Mouse (Mus musculus) kidney, postnatal 0 days (tissue): ENCODE measurements around the gene Ttl. TPM values are rescaled to one million over a fixed set of nuclear protein-coding genes. Genes with fewer than 3 reads are reported as not detected.

Experiments
- ATAC-seq: fragments of 200-750 bp; cut with Nextera tagmentation; replicated peaks from 2 replicates; pipeline ENCODE4 v1.8.0; 2017; ENCODE audit warnings: low read depth, moderate number of reproducible peaks, moderate TSS enrichment, moderate library complexity; ENCODE audit not compliant: low FRiP score
- DNase-seq: peaks from one replicate; pipeline ENCODE4 v3.0.0-alpha.2; 2016; ENCODE audit warnings: low spot score
- H3K27ac ChIP-seq: fragments of 300-500 bp; sonication (generic); 2 replicates; pipeline ENCODE4 v1.5.1; 2014; ENCODE audit warnings: mild to moderate bottlenecking
- H3K27me3 ChIP-seq: fragments of 300-500 bp; sonication (generic); 2 replicates; pipeline ENCODE4 v1.6.1; 2014; ENCODE audit warnings: low read length, mixed read lengths; ENCODE audit not compliant: insufficient read depth
- H3K36me3 ChIP-seq: fragments of 300-500 bp; sonication (generic); 2 replicates; pipeline ENCODE4 v1.6.1; 2014; ENCODE audit warnings: low read length, mixed read lengths; ENCODE audit not compliant: insufficient read depth
- H3K4me1 ChIP-seq: fragments of 300-500 bp; sonication (generic); replicated peaks from 2 replicates; pipeline ENCODE4 v1.6.1; 2014; ENCODE audit warnings: antibody characterized with exemption, low read length, mixed read lengths; ENCODE audit not compliant: insufficient read depth
- H3K4me2 ChIP-seq: fragments of 300-500 bp; sonication (generic); 2 replicates; pipeline ENCODE4 v1.6.1; 2014; ENCODE audit warnings: mild to moderate bottlenecking, low read length, moderate library complexity, mixed read lengths
- H3K4me3 ChIP-seq: fragments of 300-500 bp; sonication (generic); replicated peaks from 2 replicates; pipeline ENCODE4 v1.5.1; 2014; ENCODE audit warnings: low read depth, low read length
- H3K9ac ChIP-seq: fragments of 300-500 bp; sonication (generic); 2 replicates; pipeline ENCODE4 v1.6.1; 2014; ENCODE audit warnings: low read depth, low read length
- H3K9me3 ChIP-seq: fragments of 300-500 bp; sonication (generic); replicated peaks from 2 replicates; pipeline ENCODE4 v1.6.1; 2016; ENCODE audit warnings: low read length, inconsistent platforms, mixed read lengths
- CTCF ChIP-seq: IDR thresholded peaks from 2 replicates; pipeline ENCODE4 v1.5.1; 2016; ENCODE audit warnings: antibody characterized with exemption, low read depth, mild to moderate bottlenecking, moderate library complexity
- WGBS: fragments of 180-500 bp; shearing (Covaris S2); extraction: QIAGEN DNeasy Blood & Tissue Kit; methylation state at CpG from one replicate; pipeline ENCODE4 v1.1.7; 2014; 5-methylcytosine and 5-hydroxymethylcytosine counted together
- polyA plus RNA-seq: library from polyadenylated mRNA; unstranded; fragments of >200 nt; fragmentation: Nextera tagmentation; extraction: Ambion mirVana; gene quantifications from 2 replicates; pipeline ENCODE4 v1.2.1, GENCODE M21; 2015

The Ttl gene
- polyA plus RNA-seq, result 9.7 and 10.0 TPM in 2 replicates

- no peak for TF ChIP-seq CTCF
- peak within 1 kb of the TSS; percentile 62 for H3K27ac ChIP-seq
- H3K4me1 ChIP-seq, result no peaks in the 10 kb centered on the region
- H3K27me3 ChIP-seq, result no peaks in the 10 kb centered on the region
- H3K4me3 ChIP-seq, result peak within 1 kb of the TSS; percentile 67
- DNase-seq (peak; percentile 75), ATAC-seq (peak; percentile 95)
- 1% methylated on average over 62 of the region's 62 CpGs for WGBS
- H3K9me3 ChIP-seq, result no peaks in the 10 kb centered on the region
- H3K36me3 ChIP-seq, result no peaks in the 10 kb centered on the region
- H3K9ac ChIP-seq, result peak within 1 kb of the TSS; percentile 69
- peak within 1 kb of the TSS; percentile 68 for H3K4me2 ChIP-seq
Observed at GRCm38 (mm10) chr2:129065437-129066282, at the start of gene Ttl. TSS of gene Ttl (plus strand) at chr2:129065942.

- no peak for ATAC-seq
- no peak for DNase-seq
- no peak for TF ChIP-seq CTCF
- H3K36me3 ChIP-seq, result 0 out of 2 replicates have a peak, but pooled peaks cover 7% of the 10 kb centered on the region
- H3K9ac ChIP-seq, result no peak overlapping the region
- no peak overlapping the region for H3K4me2 ChIP-seq
- H3K4me1 ChIP-seq, result no peaks in the 10 kb centered on the region
- no peak overlapping the region for H3K27ac ChIP-seq
- 67% methylated on average over 2 of the region's 2 CpGs for WGBS
- H3K4me3 ChIP-seq, result no peak overlapping the region
- no peaks in the 10 kb centered on the region for H3K27me3 ChIP-seq
- H3K9me3 ChIP-seq, result no peaks in the 10 kb centered on the region
Observed at GRCm38 (mm10) chr2:129020106-129020505, 45.6 kb upstream of the Ttl start.

- H3K9ac ChIP-seq, result no peak overlapping the region
- H3K9me3 ChIP-seq, result no peaks in the 10 kb centered on the region
- no peak for ATAC-seq
- DNase-seq, result no peak
- no peaks in the 10 kb centered on the region for H3K4me1 ChIP-seq
- no peak overlapping the region for H3K27ac ChIP-seq
- H3K36me3 ChIP-seq, result no peaks in the 10 kb centered on the region
- H3K4me2 ChIP-seq, result no peak overlapping the region
- no peaks in the 10 kb centered on the region for H3K27me3 ChIP-seq
- 72% methylated on average over 9 of the region's 9 CpGs for WGBS
- no peak overlapping the region for H3K4me3 ChIP-seq
- TF ChIP-seq CTCF, result no peak
Observed at GRCm38 (mm10) chr2:129024820-129025219, 40.9 kb upstream of the Ttl start.

GRCm38 (mm10) chr2:129035381-129035780 lies 30.4 kb upstream of the Ttl start:
- Histone ChIP-seq H3K36me3 (no peaks in the 10 kb centered on the region), H3K4me3 (no peak overlapping the region), H3K9me3 (no peaks in the 10 kb centered on the region), H3K4me1 (peaks cover 11% of the 10 kb centered on the region; the same call in 1 of the 2 replicates), H3K9ac (no peak overlapping the region), H3K27me3 (no peaks in the 10 kb centered on the region), H3K4me2 (no peak overlapping the region), H3K27ac (no peak overlapping the region)
- WGBS, result 82% methylated on average over 5 of the region's 5 CpGs
- DNase-seq (no peak), ATAC-seq (no peak)
- TF ChIP-seq CTCF, result no peak

GRCm38 (mm10) chr2:129038426-129038936 lies 27.3 kb upstream of the Ttl start:
- DNase-seq (no peak), ATAC-seq (no peak)
- Histone ChIP-seq H3K4me2 (peak overlapping the region; percentile 65), H3K36me3 (no peaks in the 10 kb centered on the region), H3K27me3 (no peaks in the 10 kb centered on the region), H3K9me3 (no peaks in the 10 kb centered on the region), H3K27ac (no peak overlapping the region), H3K4me1 (peaks cover 11% of the 10 kb centered on the region; the same call in 1 of the 2 replicates), H3K4me3 (peak overlapping the region; percentile 39), H3K9ac (peak overlapping the region; percentile 2; the same call in 1 of the 2 replicates)
- WGBS, result 18% methylated on average over 15 of the region's 15 CpGs
- no peak for TF ChIP-seq CTCF

GRCm38 (mm10) chr2:129038937-129039631 lies 26.7 kb upstream of the Ttl start:
- Histone ChIP-seq H3K4me3 (peak overlapping the region; percentile 39), H3K27me3 (no peaks in the 10 kb centered on the region), H3K4me1 (peaks cover 11% of the 10 kb centered on the region; the same call in 1 of the 2 replicates), H3K27ac (no peak overlapping the region), H3K4me2 (peak overlapping the region; percentile 65), H3K9ac (peak overlapping the region; percentile 2; the same call in 1 of the 2 replicates), H3K36me3 (no peaks in the 10 kb centered on the region), H3K9me3 (no peaks in the 10 kb centered on the region)
- no peak for TF ChIP-seq CTCF
- ATAC-seq (peak; percentile 33; the same call in 1 of the 2 replicates), DNase-seq (peak; percentile 30)
- WGBS, result 1% methylated on average over 62 of the region's 62 CpGs
